Mouse (Mus musculus) neural tube, embryonic 10.5 days (tissue): ENCODE measurements around the gene Gtf3c1.

ENCODE experiments used
- DNase-seq: peaks from one replicate; pipeline ENCODE4 v3.0.0-alpha.2; 2017; ENCODE audit warnings: low spot score; ENCODE audit errors: extremely low spot score

Gene Gtf3c1

GRCm38 (mm10) chr7:125708100-125708499, 520 bp upstream of the Gtf3c1 start:
- no peak for DNase-seq

GRCm38 (mm10) chr7:125707186-125707585, 394 bp downstream of the Gtf3c1 start:
- DNase-seq, result no peak

- no peak for DNase-seq
Observed at GRCm38 (mm10) chr7:125702791-125703190, 4.8 kb downstream of the Gtf3c1 start.

GRCm38 (mm10) chr7:125694056-125694455, 13.5 kb downstream of the Gtf3c1 start:
- no peak for DNase-seq

GRCm38 (mm10) chr7:125690516-125690915, 17.1 kb downstream of the Gtf3c1 start:
- DNase-seq, result no peak

- no peak for DNase-seq
Observed at GRCm38 (mm10) chr7:125679936-125680335, 27.6 kb downstream of the Gtf3c1 start.

- no peak for DNase-seq
Observed at GRCm38 (mm10) chr7:125678756-125679155, 28.8 kb downstream of the Gtf3c1 start.

GRCm38 (mm10) chr7:125674916-125675315, 32.7 kb downstream of the Gtf3c1 start:
- peak; percentile 53 for DNase-seq

- no peak for DNase-seq
Observed at GRCm38 (mm10) chr7:125671396-125671795, 36.2 kb downstream of the Gtf3c1 start.

GRCm38 (mm10) chr7:125670865-125671264, 36.7 kb downstream of the Gtf3c1 start:
- DNase-seq, result no peak

- no peak for DNase-seq
Observed at GRCm38 (mm10) chr7:125663654-125664053, 43.9 kb downstream of the Gtf3c1 start.

GRCm38 (mm10) chr7:125657511-125657910, 50.1 kb downstream of the Gtf3c1 start:
- no peak for DNase-seq

GRCm38 (mm10) chr7:125649013-125649412, 58.6 kb downstream of the Gtf3c1 start:
- DNase-seq, result no peak

- DNase-seq, result no peak
Observed at GRCm38 (mm10) chr7:125645413-125645812, 62.2 kb downstream of the Gtf3c1 start.

- no peak for DNase-seq
Observed at GRCm38 (mm10) chr7:125643880-125644279, 63.7 kb downstream of the Gtf3c1 start.

- peak; percentile 63 for DNase-seq
Observed at GRCm38 (mm10) chr7:125638870-125639386, 68.7 kb downstream of the Gtf3c1 start.

GRCm38 (mm10) chr7:125638376-125638775, 69.2 kb downstream of the Gtf3c1 start:
- DNase-seq, result no peak

- no peak for DNase-seq
Observed at GRCm38 (mm10) chr7:125637220-125638140, 70.1 kb downstream of the Gtf3c1 start.

- DNase-seq, result no peak
Observed at GRCm38 (mm10) chr7:125630989-125631388, 76.6 kb downstream of the Gtf3c1 start.

GRCm38 (mm10) chr7:125630317-125630716, 77.3 kb downstream of the Gtf3c1 start:
- no peak for DNase-seq

- DNase-seq, result no peak
Observed at GRCm38 (mm10) chr7:125625829-125626228, 81.8 kb downstream of the Gtf3c1 start.

GRCm38 (mm10) chr7:125625219-125625618, 82.4 kb downstream of the Gtf3c1 start:
- DNase-seq, result no peak
